Mouse (Mus musculus): ENCODE results near the gene Ccdc194.

Ccdc194 gene

GRCm38 (mm10) chr8:71511644-71512043 is 13.9 kb downstream of the Ccdc194 start, which contains the start of gene Plvap:
TSS of gene Plvap (minus strand) at chr8:71511752.
- peak; percentile 87 for DNase-seq (ENCODE audit: low read depth)

DNA sequence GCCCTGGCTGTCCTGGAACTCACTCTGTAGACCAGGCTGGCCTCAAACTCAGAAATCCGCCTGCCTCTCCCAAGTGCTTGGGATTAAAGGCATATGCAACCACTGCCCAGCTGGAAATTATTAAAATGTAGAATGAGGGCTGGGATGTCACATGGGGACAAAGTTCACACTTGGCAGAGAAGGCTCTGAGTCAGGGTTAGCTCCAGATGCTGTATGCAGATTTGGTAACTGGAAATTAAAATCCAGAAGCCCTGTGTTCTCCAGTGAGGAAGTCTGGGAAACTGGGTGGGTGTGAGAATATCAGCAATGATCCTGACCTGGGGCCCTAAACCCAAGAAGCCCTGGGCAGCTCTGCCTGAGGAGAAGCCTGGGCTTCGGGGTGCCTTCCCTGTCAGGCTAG is 16.2 kb downstream of the Ccdc194 start:
- DNase-seq (ENCODE audit: low read depth), result no peak

DNA sequence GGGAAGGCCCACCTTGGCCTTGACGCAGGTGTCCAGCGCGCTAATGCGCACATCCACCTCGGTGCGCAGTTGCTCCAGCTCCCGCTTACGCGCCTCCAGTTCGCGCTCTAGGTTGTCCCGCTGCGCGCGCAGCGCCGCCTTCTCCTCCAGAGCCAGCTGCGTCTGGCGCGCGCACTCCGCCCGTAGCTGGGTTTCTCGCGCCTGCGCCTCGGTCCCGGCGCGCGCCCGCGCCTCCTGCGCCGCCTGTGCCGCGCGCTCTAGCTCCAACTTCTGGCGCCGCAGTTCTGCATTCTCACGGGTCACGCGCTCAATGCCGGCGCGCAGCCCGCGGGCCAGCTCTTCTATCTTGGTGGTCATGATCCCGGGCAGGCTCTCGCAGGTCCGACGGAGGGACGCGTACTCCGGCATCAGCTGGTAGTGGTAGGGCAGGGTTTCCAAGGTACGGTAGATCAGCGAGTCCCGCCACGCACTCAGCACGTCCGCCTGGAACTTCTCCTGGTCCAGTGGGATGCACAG is 17.9 kb downstream of the Ccdc194 start:
- DNase-seq (ENCODE audit: low read depth), result no peak

GRCm38 (mm10) chr8:71505979-71506378 is 19.5 kb downstream of the Ccdc194 start:
- no peak for DNase-seq (ENCODE audit: low read depth)

GRCm38 (mm10) chr8:71505326-71505725 is 20.2 kb downstream of the Ccdc194 start:
- DNase-seq (ENCODE audit: low read depth), result peak; percentile 21

DNA sequence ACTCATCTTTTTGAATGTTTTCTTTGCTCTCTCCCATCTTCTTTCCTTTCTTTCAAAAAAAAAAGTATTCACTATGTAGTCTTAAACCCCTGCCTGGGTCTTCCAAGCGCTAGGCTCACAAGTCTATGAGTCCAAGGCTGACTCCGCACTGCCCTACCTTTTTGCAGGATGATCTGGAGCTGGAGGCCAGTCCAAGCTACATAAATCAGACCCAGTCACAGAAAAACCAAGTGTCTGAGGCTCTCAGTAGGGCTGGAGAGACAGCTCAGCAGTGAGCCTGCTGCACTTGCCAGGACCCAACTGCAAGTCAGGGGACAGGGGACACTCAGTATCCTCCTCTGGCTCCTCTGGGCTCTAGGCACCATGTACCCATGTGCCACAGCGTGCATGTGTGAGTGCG is 21.2 kb downstream of the Ccdc194 start:
- DNase-seq (ENCODE audit: low read depth), result no peak

- no peak for DNase-seq (ENCODE audit: low read depth)
Observed at GRCm38 (mm10) chr8:71498816-71499690, 26.5 kb downstream of the Ccdc194 start.

DNA sequence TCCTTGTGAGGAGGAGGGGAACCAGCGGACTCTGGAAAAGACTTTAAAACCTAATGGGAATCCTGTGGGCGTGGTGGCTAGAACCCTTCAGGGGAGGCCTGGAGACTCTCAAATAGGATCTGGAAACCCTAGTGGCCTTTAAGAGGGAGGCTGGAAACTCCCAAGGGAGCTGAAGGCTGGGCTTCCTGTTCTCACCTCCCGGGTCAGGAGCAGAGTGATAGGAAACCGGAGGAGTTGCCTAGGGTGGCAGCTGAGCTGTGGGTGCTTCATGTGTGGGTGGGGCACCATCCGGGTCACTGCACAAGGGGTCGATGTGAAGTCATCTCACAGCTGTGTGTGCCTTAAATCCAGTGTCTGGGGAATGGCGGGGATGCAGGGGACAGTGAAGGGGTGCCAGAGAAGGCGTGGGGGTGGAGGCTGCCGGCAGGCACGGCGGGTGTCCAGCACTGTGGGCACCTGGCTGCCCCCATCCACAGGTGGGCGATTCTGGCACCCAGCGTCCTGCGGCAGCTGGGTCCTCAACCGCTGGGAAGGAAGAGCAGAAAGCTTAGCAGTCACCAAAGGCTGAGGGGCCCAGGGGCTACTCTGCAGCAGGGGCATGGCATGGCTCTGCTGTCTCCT is 27.5 kb downstream of the Ccdc194 start:
- no peak for DNase-seq (ENCODE audit: low read depth)

DNA sequence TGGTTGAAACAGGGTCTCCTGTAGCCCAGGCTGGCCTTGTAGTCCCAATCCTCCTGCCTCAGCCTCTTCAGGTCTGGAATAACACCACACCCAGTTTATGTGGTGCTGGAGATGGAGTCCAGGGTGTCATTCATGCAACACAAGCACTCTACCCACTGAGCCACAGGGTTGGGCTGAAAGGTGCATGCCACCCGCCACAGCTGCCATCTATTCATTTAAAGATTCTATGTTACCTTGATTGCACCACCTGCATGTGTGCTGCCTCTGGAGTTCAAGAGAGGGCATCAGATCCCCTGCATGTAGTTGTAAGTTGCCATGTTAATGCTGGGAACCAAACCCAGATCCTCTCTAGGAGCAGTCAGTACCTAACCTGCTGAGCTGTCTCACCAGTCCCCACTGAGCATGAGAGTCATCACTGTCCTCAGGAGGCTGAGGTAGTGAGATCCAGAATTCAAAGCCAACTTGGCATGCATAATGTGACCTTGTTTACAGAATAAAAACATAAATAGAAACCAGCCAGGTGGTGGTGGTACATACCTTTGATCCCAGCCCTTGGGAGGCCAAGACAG is 28.4 kb downstream of the Ccdc194 start:
- DNase-seq (ENCODE audit: low read depth), result no peak

- peak; percentile 60 for DNase-seq (ENCODE audit: low read depth)
Observed at GRCm38 (mm10) chr8:71496481-71496880, 29.0 kb downstream of the Ccdc194 start.

DNA sequence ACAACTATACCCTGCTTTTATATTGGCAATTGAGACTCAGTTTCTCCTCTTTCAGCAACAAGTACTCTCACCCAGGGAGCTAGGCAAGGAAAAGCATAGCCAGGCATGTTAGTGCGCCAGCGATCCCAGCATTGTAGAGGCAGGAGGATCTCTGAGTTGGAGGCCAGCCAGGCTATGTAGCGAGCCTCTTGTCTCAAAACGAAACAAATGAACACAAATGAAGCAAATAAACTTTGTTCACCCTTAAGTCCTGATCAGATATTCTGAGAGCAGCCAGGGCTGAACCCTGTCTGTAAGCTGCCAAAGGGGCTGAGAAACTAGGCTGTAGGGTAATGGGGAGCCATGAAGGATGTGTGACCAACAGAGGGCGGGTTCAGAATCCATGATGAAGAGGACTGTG is 29.7 kb downstream of the Ccdc194 start:
- DNase-seq (ENCODE audit: low read depth), result no peak

GRCm38 (mm10) chr8:71495039-71495438 is 30.5 kb downstream of the Ccdc194 start:
- peak; percentile 88 for DNase-seq (ENCODE audit: low read depth)

DNA sequence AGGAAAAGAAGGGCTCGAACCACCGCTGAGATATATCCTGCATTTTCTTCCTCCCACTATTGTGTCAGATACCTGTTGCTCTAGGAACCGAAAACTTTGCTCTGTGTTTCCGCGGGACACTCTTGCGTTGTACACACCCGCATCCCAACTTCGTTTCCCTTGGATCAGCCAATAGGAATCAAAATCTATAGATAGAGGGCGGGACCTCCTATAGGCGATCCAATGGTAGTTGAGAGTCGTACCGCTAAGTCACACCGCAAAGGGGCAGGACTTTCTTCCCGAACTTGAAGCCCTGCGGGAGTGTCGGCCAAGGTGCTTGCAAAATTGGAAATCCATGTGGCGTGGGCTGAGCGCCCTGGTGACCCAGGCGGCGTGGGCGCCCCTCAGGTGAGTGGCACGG is 37.1 kb downstream of the Ccdc194 start:
- peak; percentile 98 for DNase-seq (ENCODE audit: low read depth)

DNA sequence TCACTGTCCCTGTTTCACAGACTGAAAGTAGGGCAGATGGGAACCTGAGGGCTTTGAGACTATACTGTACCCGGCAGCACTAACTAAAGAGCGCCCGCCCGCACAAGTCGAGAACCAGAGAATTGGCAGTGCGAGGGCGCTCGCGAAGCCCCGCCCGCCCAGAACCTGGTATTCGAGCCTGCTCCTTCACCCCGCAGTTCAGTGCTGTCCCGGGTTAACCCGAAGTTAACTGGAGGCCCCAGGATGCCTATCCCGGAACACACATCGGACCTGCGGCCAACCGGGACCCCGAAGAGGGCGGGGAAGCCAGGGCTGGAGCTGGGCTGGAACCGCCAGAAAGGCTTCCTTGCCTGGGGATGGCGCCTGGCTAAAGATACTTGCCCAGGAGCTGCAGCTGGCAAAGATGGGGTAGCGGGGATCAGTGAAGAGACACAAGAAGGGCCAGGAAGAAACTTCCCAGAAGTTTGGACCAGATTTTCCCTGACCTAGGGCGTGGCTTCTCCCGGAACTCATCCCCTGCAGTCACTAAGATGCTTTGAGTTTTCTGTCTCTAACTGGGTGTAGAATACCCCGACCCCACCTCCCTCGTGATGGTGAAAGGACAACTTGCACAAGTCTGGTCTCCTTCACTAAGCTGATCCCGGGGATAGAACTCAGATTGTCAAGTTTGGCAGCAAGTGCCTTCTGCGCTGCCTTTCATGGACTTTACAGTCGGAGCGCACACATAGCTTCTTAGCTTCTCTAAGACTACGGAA is 37.6 kb downstream of the Ccdc194 start, which contains the start of gene Gtpbp3:
Gtpbp3 (plus strand) TSS at position 413 of the 755 bp plus-strand sequence.
- peak; percentile 85 for DNase-seq (ENCODE audit: low read depth)

DNA sequence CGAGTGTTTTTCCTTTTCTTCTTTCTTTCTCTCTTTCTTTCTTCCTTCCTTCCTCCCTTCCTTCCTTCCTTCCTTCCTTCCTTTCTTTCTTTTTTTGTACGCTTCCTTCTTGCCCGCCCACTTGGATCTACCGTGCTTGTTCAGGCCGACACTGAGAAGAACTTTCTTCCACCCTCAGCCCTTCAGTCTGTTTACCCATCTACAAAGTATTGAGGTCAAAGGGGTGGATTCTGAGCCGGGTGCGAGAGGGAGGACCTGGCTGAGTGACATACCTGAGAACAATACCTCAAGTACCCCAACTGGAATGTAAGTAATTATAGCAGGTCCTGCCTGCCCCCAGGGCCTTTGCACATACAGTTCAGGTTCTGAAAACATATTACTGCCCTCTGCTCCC is 39.4 kb downstream of the Ccdc194 start:
- peak; percentile 41 for DNase-seq (ENCODE audit: low read depth)

DNA sequence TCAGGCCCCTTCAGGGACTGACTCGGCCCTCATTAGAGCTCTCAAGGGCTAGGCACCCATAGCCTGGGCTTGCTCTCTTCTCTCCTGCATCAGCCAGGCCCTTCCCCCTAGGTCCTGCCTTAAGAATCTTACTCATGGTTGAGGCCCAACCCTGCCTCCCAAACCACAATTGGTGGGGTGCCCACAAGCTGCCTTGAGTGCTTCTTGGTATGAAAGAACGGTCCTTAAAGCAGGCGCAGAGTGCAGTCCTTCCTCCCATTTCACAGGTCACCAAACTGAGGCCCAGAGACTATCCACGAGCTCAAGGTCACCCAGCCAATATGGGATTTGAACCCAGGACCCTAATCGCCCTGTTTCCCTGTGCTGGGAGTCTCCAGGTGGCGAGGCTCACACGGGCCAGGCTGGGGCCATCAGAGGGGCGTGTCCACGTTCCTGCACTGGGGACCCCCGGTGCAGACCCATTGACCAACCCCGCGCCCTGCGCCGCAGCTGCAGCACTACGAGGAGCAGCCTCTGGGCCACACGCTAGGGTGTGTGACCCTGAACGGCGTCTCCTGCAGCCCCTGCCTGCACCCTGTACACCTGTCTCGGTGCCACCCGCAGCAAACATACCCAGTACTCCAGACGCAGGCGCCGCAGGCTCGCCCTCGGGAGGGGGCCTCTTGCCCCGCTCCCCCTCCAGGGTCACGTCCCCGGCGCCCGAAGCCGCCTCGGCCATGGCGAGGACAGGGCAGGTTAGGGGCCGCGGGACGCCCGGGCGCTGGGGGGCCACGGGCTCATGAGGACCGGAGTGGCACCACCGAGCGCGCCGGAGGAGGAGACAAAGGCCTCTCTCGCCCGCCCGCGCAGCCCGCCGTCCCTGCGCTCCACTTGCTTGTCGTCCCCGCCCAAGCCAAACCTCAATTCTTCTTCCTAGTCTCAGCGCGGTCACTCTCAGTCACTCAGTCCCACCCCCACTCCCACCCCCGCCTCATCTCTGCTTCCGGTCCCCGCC is 40.1 kb downstream of the Ccdc194 start, which contains the start of gene Ano8:
Ano8 (minus strand) TSS at position 822 of the 994 bp plus-strand sequence.
- peak; percentile 86 for DNase-seq (ENCODE audit: low read depth)

- no peak for DNase-seq (ENCODE audit: low read depth)
Observed at GRCm38 (mm10) chr8:71484736-71485135, 40.8 kb downstream of the Ccdc194 start.

GRCm38 (mm10) chr8:71483932-71484331 is 41.6 kb downstream of the Ccdc194 start:
- DNase-seq (ENCODE audit: low read depth), result peak; percentile 64

DNA sequence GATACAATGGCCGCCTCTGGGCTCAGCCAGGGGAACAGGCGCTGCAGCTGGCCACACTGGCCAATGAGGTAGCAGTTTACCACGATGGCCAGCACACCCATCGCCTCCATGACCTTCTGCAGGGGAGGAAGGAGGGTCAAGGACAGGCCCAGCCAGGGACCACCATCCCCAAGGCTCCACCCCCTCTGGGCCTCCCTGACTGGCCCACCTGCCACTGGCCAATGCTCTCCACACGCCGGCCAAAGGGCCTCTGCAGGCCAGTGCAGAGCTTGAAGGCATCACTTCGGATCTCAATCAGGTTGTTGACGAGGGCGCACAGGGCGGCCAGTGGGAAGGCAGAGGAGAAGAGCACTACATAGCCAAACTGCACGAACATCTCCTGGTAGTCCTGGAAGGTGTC is 46.6 kb downstream of the Ccdc194 start:
- no peak for DNase-seq (ENCODE audit: low read depth)

GRCm38 (mm10) chr8:71477196-71477845 is 48.2 kb downstream of the Ccdc194 start:
- DNase-seq (ENCODE audit: low read depth), result peak; percentile 77
